Mouse (Mus musculus): ENCODE measurements around the gene Gm47985. TPM values are rescaled to one million over a fixed set of nuclear protein-coding genes. Genes with fewer than 3 reads are reported as not detected.

Gene Gm47985
- polyA plus RNA-seq, 1 experiment from 2014 or later = 0.92 TPM

- Histone ChIP-seq H3K9ac (no peak overlapping the region), H3K4me3 (no peak overlapping the region), H3K27ac (no peak overlapping the region), H3K4me1 (no peaks in the 10 kb centered on the region), H3K9me3 (no peaks in the 10 kb centered on the region), H3K27me3 (no peaks in the 10 kb centered on the region), H3K36me3 (no peaks in the 10 kb centered on the region), H3K4me2 (replicated peaks) (no peak overlapping the region)
- ATAC-seq (ENCODE audit: insufficient number of reproducible peaks, insufficient read depth, low FRiP score, low TSS enrichment) = no peak
- 86% methylated on average over 3 of the region's 3 CpGs for WGBS
Observed at GRCm38 (mm10) chr1:151232346-151232745, 50.0 kb downstream of the Gm47985 start.

GRCm38 (mm10) chr1:151233756-151234155 lies 51.4 kb downstream of the Gm47985 start:
- no peak overlapping the region for H3K27ac ChIP-seq
- no peak for ATAC-seq (ENCODE audit: insufficient number of reproducible peaks, insufficient read depth, low FRiP score, low TSS enrichment)
- 96% methylated on average over 3 of the region's 3 CpGs for WGBS

More at GRCm38 (mm10) chr1:151233756-151234155, 51.4 kb downstream of the Gm47985 start:
- Histone ChIP-seq H3K4me2 (replicated peaks) (no peak overlapping the region), H3K4me3 (no peak overlapping the region), H3K4me1 (no peaks in the 10 kb centered on the region), H3K27me3 (no peaks in the 10 kb centered on the region), H3K9ac (no peak overlapping the region), H3K36me3 (no peaks in the 10 kb centered on the region), H3K9me3 (no peaks in the 10 kb centered on the region)

Other genes with a start within 250 kb of the Gm47985 start
- 30.1 and 35.9 TPM in 2 replicates for gene Hmcn1, start 189.1 kb upstream of the Gm47985 start, polyA plus RNA-seq (2016; fragmentation: Nextera tagmentation; extraction: Ambion mirVana)
- 0.25 and 0.37 TPM in 2 replicates for gene Gm8947, start 9.8 kb downstream of the Gm47985 start, polyA plus RNA-seq (2016; fragmentation: Nextera tagmentation; extraction: Ambion mirVana)
- not detected in 2 replicates for gene Gm47995, start 15.9 kb downstream of the Gm47985 start, polyA plus RNA-seq (2016; fragmentation: Nextera tagmentation; extraction: Ambion mirVana)
- not detected in 2 replicates for gene 3110040M04Rik, start 21.6 kb downstream of the Gm47985 start, polyA plus RNA-seq (2016; fragmentation: Nextera tagmentation; extraction: Ambion mirVana)
- not detected in 2 replicates for gene Gm47996, start 27.6 kb downstream of the Gm47985 start, polyA plus RNA-seq (2016; fragmentation: Nextera tagmentation; extraction: Ambion mirVana)
- 351 and 372 TPM in 2 replicates for gene Ivns1abp, start 161.9 kb downstream of the Gm47985 start, polyA plus RNA-seq (2016; fragmentation: Nextera tagmentation; extraction: Ambion mirVana)
- gene Swt1, start 245.9 kb downstream of the Gm47985 start, polyA plus RNA-seq (2016; fragmentation: Nextera tagmentation; extraction: Ambion mirVana) = 24.8 and 30.6 TPM in 2 replicates
- 54.8 and 55.7 TPM in 2 replicates for gene Trmt1l, start 246.0 kb downstream of the Gm47985 start, polyA plus RNA-seq (2016; fragmentation: Nextera tagmentation; extraction: Ambion mirVana)